Mouse (Mus musculus) brown adipose tissue, adult 24 weeks (tissue): ENCODE measurements around the gene Trim40. TPM values are rescaled to one million over a fixed set of nuclear protein-coding genes. Genes with fewer than 3 reads are reported as not detected.
"Not testable (repeated sequence)": the region's sequence is repeated elsewhere in the genome, so short reads cannot be mapped to it uniquely, and the experiment has no call there.

Source experiments
- H3K27ac ChIP-seq: fragments of 200-500 bp; replicated peaks from 2 replicates; pipeline ENCODE4 v1.5.1; 2012; ENCODE audit warnings: low read depth, mild to moderate bottlenecking, low read length
- H3K4me1 ChIP-seq: fragments of 200-500 bp; 2 replicates; pipeline ENCODE4 v1.6.1; 2012; ENCODE audit warnings: low read length, mixed read lengths; ENCODE audit not compliant: control insufficient read depth, insufficient read depth, insufficient read length
- H3K4me3 ChIP-seq: fragments of 200-500 bp; 2 replicates; pipeline ENCODE4 v1.5.1; 2012; ENCODE audit warnings: low read depth, mild to moderate bottlenecking, low read length, moderate library complexity; ENCODE audit not compliant: insufficient read depth
- polyA plus RNA-seq: library from polyadenylated mRNA; stranded (reverse); fragments of >200 nt; gene quantifications from 2 replicates; pipeline ENCODE4 v1.2.4, GENCODE M21; 2012; ENCODE audit not compliant: missing spikeins, insufficient read depth, insufficient read length

Trim40 gene
- polyA plus RNA-seq, 1 experiment: not detected

DNA sequence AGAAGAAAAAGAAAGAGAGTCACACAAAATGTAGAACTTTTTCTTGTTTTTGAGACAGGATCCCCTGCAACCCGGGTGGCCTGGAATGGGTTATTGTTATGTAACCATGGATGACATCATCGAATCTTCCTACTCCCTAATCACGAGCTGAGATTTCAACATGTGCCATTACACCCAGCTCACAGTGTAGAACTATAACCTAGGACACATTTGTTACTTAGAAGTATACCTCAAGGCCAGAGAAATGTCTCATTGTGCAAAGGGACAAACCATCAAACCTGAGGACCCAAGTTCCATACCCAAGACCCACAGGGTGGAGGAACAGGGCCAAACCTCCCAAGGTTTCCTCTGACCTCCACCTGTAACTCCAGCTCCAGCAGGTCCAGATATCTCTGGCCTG is 13.7 kb upstream of the Trim40 start:
- H3K27ac ChIP-seq: no peak overlapping the region
- H3K4me3 ChIP-seq: no peak overlapping the region
- H3K4me1 ChIP-seq: no peaks in the 10 kb centered on the region

DNA sequence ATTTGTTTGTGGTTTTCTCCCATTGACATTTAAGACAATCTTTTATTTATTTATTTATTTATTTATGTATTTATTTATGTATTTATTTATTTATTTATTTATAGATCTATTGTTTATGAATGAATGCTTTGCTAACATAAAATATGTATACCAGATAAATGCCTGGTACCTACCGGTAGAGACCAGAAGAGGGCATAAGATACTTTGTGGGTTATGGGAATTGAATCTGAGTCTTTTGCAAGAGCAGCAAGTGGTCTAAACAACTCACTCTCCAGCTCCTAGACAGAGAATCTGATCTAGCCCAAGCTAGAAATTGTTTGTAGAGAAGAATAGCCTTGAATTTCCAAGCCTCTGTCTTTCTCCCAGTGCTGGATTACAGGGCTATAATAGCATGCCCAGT is 10.8 kb upstream of the Trim40 start:
- H3K4me1 ChIP-seq: no peaks in the 10 kb centered on the region
- no peak overlapping the region for H3K4me3 ChIP-seq
- no peak overlapping the region for H3K27ac ChIP-seq

DNA sequence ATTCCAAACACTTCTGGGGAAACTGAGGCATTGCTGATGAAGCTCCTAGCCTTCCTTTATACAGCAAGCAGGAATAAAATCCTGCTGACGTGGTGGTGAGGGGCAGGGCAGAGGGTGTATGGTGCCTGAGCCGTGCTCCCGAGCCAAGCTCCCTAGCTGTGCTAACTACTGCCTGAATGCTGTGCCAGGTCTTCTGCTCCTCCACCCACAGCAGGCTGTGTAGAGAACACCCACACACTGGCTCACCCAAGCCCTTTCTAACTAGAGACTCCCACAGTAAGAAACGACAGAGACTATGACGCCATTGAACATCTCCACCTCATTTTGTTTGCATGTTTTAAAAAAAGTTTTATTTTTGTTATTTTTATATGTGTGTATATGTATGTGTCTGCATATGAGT is 10.1 kb upstream of the Trim40 start:
- Histone ChIP-seq H3K27ac (no peak overlapping the region), H3K4me1 (no peaks in the 10 kb centered on the region), H3K4me3 (no peak overlapping the region)

- Histone ChIP-seq H3K4me3 (no peak overlapping the region), H3K27ac (no peak overlapping the region), H3K4me1 (no peaks in the 10 kb centered on the region)
These were observed 9.5 kb upstream of the Trim40 start for GRCm38 (mm10) chr17:36899376-36899775.

DNA sequence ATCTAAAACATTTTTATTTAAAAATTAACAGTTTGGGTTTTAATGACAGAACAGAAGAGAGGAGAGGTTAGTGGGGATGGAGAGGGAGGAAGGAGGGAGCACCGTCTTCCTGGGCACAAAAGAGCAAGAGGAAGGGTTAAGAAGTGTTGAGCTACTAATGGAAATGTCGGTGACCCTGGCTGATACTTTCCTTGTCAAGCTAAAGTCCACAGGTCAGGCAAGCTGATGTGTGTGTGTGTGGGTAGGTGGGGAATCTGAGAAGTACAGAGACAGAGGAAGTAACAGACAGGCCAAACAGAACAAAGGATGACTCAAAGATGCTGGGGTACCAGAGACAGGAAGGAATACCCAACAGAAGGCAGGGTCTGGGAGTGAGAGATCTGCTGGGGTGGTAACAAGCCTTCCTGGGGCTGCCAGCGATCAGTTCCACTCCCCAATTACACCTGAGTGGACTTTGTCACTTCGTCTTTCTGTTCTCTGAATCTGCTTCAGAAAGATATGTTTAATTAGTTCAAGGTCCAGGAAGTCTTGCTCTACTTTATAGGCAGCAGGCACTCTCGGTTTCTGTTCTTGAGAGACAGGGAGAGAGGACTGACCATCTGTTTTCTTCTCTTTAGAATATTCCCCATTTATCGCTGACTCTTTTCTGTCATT is 7.8 kb upstream of the Trim40 start, which contains the start of gene Trim31:
Trim31 (plus strand) TSS at position 567 of the 654 bp plus-strand sequence.
- Histone ChIP-seq H3K4me3 (no peak within 1 kb of the TSS), H3K27ac (no peak within 1 kb of the TSS), H3K4me1 (no peaks in the 10 kb centered on the region)

GRCm38 (mm10) chr17:36897065-36897464 is 7.1 kb upstream of the Trim40 start:
- Histone ChIP-seq H3K4me1 (no peaks in the 10 kb centered on the region), H3K4me3 (no peak overlapping the region), H3K27ac (no peak overlapping the region)

- H3K4me1 ChIP-seq: no peaks in the 10 kb centered on the region
- H3K27ac ChIP-seq: no peak overlapping the region
- no peak overlapping the region for H3K4me3 ChIP-seq
These were observed 6.7 kb upstream of the Trim40 start for GRCm38 (mm10) chr17:36896583-36896982.

GRCm38 (mm10) chr17:36893387-36893786 is 3.5 kb upstream of the Trim40 start:
- H3K4me3 ChIP-seq: no peak overlapping the region
- no peaks in the 10 kb centered on the region for H3K4me1 ChIP-seq
- H3K27ac ChIP-seq: no peak overlapping the region

GRCm38 (mm10) chr17:36892362-36892761 is 2.4 kb upstream of the Trim40 start:
- no peaks in the 10 kb centered on the region for H3K4me1 ChIP-seq
- no peak overlapping the region for H3K4me3 ChIP-seq
- H3K27ac ChIP-seq: no peak overlapping the region

DNA sequence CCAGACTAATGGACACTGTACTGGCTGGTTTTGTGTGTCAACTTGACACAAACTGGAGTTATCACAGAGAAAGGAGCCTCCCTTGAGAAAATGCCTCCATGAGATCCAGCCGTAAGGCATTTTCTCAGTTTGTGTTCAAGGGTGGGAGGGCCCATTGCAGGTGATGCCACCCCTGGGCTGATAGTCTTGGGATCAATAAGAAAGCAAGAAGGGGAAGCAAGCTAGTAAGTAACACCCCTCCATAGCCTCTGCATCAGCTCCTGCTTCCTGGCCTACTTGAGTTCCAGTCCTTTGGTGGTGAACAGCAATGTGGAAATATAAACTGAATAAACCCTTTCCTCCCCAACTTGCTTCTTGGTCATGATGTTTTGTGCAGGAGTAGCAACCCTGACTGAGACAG is 1.6 kb upstream of the Trim40 start:
- not testable (repeated sequence) for H3K27ac ChIP-seq, H3K4me1 ChIP-seq, H3K4me3 ChIP-seq

DNA sequence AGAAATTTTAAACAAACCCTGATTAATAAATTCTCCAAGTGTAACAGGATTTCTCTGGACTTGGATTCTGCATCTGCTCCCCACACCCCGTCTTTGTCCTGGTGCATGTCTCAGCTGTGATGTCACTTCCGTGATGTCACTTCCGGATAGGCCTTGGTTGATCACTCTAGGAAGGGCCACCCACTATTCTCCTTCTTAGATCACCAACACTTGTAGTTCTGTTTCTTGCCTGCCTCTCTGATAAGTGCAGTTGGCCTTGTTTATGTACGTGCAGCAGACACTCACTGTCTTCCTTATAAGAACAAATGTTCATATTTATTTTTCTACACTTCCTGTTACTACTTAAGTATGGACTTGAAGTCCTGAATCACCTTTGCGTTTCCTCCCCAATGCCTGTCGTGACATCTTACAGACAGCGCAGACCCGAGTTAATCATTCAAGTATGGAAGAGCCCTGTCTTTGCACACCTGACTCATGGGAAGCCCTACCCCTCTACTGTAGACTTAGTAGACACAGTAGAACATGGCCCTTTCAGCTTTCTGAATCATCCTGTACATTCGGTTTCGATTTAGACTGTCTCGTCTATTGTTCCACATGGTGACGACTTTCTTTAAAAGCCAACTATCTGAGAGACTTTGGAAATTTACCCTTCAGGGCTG is 4.7 kb downstream of the Trim40 start:
- no peak overlapping the region for H3K4me3 ChIP-seq
- H3K4me1 ChIP-seq: no peaks in the 10 kb centered on the region
- H3K27ac ChIP-seq: no peak overlapping the region

GRCm38 (mm10) chr17:36883350-36883749 is 6.6 kb downstream of the Trim40 start:
- Histone ChIP-seq H3K4me3 (no peak overlapping the region), H3K27ac (no peak overlapping the region), H3K4me1 (no peaks in the 10 kb centered on the region)

GRCm38 (mm10) chr17:36874636-36875035 is 15.3 kb downstream of the Trim40 start:
- Histone ChIP-seq H3K27ac (no peak overlapping the region), H3K4me1 (no peaks in the 10 kb centered on the region), H3K4me3 (no peak overlapping the region)

GRCm38 (mm10) chr17:36869955-36870810 is 19.7 kb downstream of the Trim40 start:
- no peak overlapping the region for H3K27ac ChIP-seq
- H3K4me1 ChIP-seq: no peaks in the 10 kb centered on the region
- H3K4me3 ChIP-seq: no peak overlapping the region

DNA sequence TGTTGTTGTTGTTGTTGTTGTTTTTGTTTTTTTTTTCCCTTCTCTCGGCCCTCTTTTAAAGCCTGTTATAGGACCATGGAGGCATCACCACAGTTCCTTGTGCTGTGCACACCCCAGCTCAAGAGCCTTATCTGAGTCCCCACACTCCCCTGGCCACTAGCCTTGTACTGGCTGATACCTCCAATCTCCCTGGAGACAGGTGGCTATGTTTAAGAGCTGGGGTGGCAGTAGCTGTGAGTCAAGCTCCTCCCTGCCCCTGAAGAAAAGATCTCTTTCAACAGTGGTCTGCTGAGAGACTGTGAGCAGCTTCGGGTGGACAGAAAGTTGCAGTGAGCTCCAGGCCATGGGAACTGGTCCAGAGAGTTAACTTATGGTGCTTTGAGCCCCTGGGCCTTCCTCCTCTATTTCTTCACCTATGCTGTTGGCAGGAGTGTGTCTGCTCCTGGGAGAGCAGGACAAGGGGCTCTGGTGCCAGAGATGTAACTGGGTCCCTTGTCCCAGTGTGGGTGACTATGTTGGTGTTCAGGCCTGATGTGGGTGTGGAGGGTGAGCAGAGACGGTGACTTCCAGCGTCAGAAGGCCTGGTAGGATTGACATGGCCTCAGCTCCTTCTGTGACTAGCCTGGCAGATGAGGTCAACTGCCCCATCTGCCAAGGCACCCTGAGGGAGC is 20.5 kb downstream of the Trim40 start, which contains the start of gene Trim10:
Trim10 (plus strand) TSS at position 291 of the 671 bp plus-strand sequence.
- H3K27ac ChIP-seq: no peak within 1 kb of the TSS
- H3K4me3 ChIP-seq: no peak within 1 kb of the TSS
- no peaks in the 10 kb centered on the region for H3K4me1 ChIP-seq
